Mouse (Mus musculus): Measurements from ENCODE around the gene Grsf1.

GRCm38 (mm10) chr5:88685745-88686299 lies 9.9 kb upstream of the Grsf1 start:
- TF ChIP-seq GATA1 (IDR thresholded peaks at IDR 0.05; ENCODE audit: borderline replicate concordance, low read length) (no peak), FLI1 (IDR thresholded peaks at IDR 0.05; ENCODE audit: low read length) (no peak)

Data from megakaryocyte, embryonic 14.5 days (primary cell).